Mouse (Mus musculus) gastrocnemius, postnatal 4 days (tissue): Measurements from ENCODE around the gene Tmem216. TPM values are rescaled to one million over a fixed set of nuclear protein-coding genes. Genes with fewer than 3 reads are reported as not detected.
"Not testable (repeated sequence)": the region's sequence is repeated elsewhere in the genome, so short reads cannot be mapped to it uniquely, and the experiment has no call there.

Experiments
- DNase-seq, 2 experiments: peaks; one replicate each; pipeline ENCODE4 v3.0.0; 2021 to 2022; ENCODE audit warnings: low spot score in 2 of 2, mixed read lengths in 2 of 2
- total RNA-seq, 2 experiments: library from RNA; stranded (reverse); gene quantifications; 2 replicates each; pipeline ENCODE4 v1.2.3; 2021

Gene Tmem216
- total RNA-seq, 2 experiments from 2014 or later: 4.4 to 5.2 TPM

DNA sequence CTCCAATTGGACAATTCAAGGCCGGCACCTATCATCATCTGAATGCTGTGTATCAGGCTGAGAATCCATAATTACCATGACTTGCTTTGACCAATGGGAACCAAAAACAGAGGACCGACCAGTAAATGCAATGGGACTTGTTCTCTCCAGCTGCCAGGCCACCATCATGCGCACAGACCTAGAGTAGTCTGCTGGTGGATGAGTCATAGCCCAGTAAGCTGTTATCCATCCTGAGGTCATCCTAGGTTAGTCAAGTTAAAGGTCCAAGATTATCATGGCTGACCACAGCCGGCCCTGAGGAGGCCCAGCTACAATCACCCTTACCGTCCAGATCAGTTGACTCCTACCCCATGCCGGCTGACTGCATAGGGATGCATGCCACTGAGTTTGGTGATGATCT lies 13.6 kb upstream of the Tmem216 start:
- no peak for DNase-seq

DNA sequence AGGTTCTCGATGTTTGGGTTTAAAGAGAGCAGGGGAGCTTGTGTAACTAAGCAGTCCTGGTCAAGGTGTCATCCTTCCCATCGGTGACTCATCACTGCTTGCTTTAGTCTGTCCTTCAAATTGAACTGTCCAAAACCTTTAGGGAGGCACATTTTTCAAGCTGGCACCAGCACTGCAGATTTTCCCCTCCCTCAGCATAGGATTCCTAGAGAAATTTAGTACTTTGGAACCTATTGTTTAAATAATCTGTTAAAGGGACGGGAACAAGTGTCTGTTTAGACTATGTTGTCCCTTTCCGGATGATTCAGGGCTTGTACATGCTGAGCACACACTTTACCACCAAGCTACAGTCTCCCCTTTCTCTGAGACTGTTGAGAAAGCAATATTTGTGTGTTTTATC lies 9.2 kb upstream of the Tmem216 start:
- no peak for DNase-seq

DNA sequence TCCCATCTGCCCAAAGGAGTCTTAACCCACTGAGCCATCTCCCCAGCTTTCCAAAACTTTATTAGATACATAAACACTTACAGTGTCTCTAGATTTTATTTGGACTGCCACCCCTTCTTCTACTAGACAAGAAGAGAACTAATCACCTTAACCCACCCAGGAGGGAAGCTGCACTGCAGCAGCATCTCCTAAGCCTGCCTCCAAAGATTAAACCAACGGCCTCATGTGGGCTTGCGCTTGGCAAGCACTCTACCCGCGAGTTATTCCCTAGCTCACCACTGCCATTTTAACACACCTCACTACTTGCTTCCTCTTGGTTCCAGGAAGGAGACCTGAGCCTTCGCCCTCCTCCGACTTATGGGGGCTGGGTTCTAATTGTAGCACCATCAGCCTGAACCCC lies 8.2 kb upstream of the Tmem216 start:
- DNase-seq: no peak

DNA sequence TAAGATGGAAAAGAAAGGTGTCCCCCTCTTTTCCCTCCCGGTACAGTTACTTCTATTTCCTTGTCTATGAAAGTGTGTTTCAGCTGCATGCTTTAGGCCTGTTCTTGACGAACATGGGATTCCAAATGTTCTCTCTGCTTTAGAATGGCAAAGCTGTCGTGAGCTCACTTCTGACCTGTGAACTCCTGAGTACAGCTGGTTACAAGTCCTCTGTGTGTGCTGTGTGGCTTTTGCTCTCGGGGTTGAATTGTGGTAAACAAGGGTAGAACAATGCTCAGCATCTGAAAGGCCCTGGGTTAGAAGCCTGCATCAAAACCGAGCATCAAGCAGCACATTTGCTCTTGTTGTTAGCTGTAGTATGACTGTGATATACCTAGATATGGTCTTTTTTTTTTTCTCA lies 6.3 kb upstream of the Tmem216 start:
- DNase-seq: no peak

DNA sequence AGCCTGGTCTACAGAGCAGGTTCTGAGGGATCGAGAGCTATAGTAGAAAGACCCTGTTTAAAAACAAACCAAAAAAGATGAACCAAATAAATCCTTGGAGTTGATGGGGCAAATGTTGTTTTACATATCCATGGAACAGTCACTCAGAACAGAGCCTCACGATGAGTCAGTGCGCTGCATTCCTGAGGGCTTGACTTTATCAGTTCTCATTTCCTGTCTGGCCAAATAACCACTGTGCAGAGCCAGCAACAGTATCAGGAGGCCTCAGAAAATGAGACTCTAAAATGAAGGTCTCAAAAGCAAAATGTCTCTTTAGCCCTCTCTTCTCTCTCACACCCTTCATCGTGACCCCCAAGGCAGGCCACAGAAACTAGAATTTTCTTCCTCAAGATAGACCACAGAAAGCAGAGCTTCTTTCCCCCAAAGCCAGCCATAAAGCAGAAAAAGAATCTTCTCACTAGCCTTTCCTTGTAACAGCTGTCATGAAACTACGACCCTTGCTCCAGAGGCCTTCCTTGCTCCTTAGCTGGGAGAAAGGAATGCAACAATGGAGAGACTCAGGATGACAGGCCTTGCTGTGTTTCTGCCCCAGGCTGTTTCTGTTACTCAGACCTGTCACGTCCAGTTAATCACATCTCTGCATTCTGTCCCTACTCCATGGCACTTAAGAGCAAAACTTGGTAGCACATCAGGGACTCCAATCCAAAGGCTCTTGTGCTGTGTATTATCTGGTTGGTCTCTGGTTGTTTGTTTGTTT lies 5.7 kb upstream of the Tmem216 start:
- DNase-seq: no peak

DNA sequence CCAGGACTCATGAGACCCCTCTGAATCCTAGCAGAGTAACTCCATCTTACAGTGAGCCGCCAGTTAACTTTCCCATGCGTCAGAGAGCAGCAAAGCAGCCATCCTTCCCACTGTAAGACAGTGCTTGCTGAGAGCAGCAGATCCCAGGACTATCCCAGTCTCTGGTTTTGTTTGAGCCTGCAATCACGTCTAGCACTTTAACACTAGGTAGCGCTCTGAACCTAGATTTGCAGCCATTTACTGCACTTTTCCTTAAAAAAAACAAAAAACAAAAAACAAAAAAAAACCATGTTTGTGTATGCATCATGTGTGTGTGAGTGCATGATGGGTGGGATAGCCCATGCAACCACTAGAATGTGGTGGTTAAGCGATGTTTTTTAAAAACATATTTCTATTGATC lies 4.1 kb upstream of the Tmem216 start:
- DNase-seq: no peak

DNA sequence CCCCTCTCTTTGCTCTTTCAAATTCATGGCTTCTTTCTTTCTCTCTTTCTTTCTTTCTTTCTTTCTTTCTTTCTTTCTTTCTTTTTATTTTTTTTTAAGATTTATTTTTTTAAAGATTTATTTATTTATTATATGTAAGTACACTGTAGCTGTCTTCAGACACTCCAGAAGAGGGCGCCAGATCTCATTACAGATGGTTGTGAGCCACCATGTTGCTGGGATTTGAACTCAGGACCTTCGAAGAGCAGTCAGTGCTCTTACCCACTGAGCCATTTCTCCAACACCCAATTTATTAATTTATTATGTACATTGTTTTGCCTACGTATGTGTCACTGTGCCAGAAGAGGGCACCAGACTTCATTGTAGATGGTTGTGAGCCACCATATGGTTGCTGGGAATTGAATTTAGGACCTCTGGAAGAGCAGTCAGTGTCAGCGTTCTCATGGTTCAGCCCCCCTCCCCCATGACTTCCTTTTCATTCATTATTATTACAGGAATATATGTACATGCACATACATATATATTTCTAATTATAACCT lies 1.9 kb upstream of the Tmem216 start:
- not testable (repeated sequence) for DNase-seq

DNA sequence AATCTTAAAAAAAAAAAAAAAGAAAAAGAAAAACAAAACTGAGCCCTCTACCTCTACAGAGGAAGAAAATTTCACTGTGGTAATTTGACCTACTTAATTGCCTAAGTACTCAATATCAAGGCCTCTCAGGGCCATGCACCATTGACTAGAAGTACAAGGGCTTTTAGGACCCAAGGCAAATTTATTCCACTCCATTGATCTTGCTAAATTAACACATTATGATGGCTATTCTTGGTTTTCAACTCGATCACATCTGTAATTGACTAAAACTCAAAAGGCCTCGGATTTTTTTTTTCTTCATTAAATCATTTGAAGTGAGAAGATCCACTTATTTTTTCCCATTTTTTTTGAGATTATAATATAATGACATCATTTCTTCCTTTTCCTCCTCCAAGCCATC lies 1.4 kb upstream of the Tmem216 start:
- DNase-seq: no peak

DNA sequence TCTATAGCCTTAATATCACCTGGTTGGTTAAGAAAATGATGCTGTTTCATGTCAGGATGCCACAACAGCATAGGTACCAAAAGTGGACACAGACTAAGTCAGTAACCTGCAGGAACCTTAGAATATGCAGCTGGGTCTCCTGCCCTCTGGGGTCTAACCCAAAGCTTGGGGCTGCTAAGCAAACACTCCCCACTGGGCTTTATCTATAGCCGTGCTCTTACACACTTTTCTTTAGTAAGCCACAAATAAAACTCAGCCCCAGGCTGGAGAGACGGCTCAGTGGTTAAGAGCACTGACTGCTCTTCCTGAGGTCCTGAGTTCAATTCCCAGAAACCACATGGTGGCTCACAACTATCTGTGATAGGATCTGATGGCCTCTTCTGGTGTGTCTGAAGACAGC lies 963 bp upstream of the Tmem216 start:
- DNase-seq: no peak

DNA sequence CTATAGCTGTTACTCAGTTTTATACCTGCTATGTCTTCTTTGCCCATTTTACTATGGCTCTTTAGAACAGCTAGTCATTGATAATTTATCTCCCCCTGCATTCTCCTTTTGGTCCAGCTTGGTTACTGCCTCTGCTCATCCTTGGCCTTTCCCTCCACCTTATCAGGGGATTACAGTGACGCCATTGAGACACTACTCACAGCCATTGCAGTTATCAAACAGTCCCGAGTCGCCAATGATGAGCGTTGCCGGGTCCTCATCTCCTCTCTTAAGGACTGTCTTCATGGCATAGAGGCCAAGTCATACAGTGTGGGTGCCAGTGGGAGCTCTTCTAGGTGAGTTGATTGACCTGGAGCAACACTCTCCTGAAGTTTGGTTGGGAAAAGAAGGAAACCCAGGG lies 16.6 kb downstream of the Tmem216 start:
- DNase-seq: no peak

DNA sequence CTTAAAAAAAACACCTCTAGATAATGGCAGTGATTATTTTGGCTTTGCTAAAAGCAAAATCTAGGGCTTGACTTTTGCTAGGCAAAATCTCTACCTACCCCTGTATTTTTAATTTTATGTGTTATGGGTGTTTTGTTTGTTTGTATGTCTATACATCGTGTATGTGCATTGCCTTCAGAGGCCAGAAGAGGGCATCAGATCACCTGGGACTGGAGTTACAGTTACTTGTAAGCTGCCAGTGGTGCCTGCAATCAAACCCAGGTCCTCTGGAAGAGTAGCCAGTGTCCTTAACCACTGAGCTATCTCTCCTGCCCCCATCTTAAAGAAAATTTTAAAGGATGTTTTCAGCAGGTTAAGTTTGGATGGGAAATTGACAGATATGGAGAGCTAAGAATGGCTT lies 26.0 kb downstream of the Tmem216 start:
- no peak for DNase-seq

DNA sequence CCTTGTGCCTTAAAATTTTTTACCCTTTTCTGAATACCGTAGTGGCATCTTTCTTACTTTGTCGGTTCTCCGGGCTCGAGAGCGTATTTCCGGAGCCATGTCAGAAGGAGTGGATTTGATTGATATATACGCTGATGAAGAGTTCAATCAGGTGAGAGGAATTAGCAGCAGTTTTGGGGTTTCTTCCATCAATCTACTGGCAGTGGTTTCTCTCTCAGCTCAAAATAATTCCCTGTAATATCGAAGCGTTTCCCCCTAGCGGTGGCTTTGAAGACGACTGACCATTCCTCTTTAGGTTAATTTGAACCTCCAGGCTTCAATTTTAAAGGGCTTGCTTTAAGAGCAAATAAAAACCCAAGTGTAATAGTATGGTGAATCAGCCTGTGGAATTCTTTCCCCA lies 30.1 kb downstream of the Tmem216 start, which contains the start of gene Sdhaf2:
TSS of gene Sdhaf2 (minus strand) at position 233 of the 400 bp plus-strand sequence.
- peak in 1 of 2 experiments; percentile 38 for DNase-seq

DNA sequence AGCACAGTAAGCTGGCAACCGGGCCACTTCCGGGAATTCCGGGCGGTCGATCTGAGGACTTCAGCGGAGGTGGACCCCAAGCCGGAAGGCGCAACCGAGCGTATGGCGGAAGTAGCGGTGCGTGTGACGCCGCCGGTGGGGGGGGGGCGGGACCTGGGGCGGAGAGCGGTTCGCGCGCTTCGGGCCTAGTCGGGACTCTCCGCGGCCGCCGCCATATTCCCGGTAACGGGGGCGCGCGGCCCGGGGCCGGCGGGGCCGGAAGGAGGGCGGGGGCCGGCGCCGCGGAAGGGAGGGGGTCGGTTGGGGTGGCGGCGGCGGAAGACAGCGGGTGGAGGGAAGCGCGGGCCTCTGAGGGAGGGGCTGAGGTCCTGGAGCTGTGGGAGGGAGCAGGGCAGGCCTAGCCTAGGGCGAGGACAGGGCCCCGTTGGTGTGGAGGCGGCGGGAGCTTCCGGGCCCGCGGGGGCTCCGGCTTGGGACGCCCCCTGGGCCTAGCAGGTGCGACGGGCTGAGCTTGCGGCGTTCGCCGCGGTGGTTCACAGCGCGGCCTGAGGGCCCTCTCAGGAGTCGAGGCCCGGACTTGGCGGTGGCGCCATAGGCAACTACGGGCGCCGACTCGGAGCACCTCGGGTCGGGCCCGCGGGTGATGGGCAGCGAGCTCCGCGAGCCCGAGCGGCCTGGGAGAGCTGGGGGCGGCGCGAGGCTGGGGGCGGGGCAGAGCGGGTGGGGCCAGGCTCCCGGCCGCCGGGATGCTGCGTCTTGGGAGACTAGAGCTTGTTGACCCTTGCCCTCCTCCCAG lies 30.7 kb downstream of the Tmem216 start, which contains the start of gene Cpsf7:
TSS of gene Cpsf7 (plus strand) at position 161 of the 796 bp plus-strand sequence.
- DNase-seq: peak; percentile 83 to 93

DNA sequence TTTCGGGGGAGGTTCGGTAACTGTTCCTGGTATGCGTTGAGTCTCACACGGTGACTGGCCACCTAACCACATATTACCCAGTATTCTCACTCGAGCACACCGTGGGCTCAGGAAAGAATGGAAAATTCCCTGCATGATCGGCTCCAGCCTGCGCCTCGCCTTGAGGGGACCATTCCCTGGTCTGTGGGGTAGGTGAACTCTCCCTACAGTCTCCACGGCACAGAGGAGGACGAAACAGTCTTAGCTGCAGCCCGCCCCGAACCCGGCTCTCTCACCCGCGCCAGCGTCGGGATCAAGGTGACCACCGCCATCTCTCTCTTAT lies 31.3 kb downstream of the Tmem216 start:
- no peak for DNase-seq

DNA sequence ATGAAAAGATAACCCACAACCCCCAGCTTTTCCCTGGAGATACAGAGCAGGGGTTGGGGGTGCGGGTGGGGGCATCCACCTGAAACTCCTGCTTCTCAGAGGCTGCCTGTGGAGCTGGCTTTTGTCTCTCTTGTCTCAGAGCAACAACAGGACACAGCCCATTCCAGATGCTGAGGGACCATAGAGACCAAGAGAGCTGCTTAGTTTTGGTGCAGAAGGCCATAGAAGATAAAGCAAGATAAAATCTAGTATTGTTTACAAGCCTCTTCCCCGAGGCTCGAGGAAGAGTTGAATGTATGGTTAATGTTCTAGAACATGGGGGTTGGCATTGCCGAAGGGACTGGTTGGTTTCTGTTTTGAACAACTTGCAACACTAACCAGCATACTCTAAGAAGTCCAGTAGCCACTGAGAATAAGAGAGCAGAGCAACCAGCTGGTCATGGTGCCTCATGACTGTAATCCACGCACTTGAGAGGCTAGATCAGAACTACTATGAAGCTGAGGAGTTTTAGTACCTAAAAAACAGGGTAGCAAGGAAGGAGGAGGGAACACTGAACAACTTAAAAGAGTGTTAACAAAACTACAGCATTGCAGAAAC lies 32.5 kb downstream of the Tmem216 start:
- DNase-seq: no peak

DNA sequence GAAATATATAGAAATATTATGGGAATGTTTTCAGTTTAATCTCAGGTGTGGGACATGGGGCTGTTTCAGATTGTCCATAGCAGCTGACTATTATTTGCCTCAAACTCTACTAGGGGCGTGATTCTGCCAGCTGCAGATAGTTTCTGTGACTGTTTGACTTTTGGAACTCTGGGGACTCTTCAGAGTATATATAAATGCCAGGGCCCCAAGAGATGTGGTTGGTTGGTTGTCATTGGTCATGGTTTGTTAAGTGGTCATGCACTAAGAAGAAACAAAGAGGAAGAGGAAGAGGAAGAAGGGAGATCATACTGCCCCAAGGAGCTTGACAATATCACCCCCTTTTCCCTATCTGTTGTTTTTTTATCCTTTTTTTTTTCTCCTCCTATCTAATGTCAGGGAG lies 34.1 kb downstream of the Tmem216 start:
- no peak for DNase-seq

DNA sequence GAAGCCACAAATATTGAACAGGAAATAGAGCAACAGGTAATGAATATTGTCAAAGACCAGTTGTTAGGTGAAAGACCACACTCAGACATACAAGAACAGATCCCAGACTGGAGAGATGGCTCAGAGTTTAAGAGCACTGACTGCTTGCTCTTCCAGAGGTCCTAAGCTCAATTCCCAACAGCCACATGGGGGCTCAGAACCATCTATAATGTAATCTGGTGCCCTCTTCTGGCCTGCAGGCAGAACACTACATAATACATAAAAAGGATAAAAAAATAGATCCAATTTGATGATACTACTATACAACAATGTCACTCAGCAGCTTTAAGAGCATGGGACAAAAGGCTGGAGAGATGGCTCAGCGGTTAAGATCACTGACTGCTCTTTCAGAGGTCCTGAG lies 35.7 kb downstream of the Tmem216 start:
- DNase-seq: no peak

DNA sequence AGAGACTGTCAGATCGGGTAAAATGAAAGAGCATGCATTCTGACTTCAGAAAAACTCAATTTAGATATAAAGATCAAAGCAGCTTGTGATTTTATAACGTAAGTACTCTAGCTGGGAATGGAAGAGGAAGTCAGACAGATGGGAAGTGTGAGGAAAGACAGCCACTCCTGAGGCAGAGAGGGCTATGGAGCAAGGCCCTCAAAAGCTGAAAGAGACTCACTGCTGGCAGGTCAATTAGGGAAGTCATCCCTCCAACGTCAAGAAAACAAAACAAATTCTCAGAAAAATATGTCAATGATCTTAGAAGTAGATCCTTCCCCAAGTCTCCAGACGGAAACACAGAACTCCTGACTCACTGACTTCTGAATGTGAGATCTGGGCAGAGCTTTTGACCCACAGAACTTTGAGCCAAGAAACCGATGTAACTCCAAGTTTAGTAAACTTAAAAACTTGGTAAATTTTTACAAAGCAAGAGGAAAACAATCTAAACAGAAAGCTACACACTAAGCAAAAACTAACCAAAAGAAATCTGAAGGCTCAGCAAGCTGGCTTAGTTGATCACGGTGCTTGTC lies 45.2 kb downstream of the Tmem216 start:
- DNase-seq: no peak

DNA sequence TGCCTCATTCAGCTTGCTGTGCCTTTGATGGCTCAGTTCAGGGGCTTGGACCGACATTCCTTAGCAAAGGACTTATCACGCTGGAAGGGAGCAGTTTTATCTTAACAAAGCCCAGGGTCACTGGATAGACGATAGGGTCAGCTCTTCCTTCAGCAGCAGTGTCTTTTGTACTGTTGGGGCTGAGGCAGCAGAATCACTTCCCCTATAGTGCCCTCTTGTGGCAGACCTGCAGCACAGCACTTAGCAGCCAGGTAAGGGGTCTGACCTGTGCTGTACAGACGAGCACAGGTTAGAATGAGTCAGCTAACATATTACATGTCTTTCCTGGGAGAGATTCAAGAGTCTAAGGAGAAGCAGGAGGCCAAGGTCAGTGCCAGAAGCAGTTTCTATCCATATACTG lies 53.5 kb downstream of the Tmem216 start:
- DNase-seq: no peak

DNA sequence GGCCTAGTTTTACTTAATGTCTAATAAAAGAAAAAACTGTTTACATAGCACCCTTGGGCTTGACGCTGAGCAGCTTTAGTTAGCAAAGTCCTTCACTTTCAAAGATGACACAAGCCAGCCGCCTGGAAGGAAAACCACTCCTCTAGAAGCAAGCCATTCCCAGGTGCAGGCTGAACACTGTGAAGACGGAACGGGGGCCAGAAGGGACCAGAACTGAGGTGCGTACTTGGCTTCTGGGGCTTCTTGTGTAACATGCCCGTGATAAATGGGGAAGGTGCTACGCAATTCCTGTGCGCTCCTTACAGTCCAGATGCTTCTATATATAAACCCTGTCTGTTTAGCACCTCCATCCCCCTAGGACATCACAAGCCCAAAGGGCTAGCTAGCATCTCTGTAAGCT lies 55.5 kb downstream of the Tmem216 start:
- no peak for DNase-seq

DNA sequence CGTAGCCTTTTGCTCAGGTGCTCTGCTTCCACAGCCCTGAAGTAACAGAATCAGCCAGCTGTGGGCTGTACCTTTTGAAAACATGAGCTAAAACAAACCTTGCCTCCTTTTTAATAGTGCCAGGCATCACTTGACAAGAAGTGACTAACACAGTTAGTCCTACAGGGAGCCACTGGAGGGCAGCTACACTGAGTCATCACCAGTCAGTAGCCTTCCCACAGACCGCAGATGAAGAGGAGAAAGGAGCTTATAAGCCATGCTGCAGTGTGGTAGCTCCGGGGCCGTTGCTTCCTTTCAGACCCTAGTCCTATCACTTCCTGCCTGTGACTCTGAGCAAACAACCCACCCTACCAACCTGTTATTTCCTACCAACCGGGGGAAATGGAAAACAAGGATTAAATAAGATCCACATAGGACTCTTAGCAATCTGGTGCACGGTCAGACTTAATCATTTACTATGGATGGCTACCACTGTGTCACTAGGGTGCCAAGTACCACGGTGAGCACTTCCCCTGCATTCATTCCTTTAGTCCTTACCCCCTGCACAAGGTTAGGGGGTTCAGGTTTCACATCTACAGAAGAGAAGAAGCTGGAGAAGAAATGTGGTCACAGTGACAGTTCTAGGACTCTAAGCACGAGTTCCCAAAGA lies 58.4 kb downstream of the Tmem216 start:
- no peak for DNase-seq
